Mouse (Mus musculus) heart, embryonic 11.5 days (tissue): ENCODE measurements around the gene Fam192a. TPM values are rescaled to one million over a fixed set of nuclear protein-coding genes. Genes with fewer than 3 reads are reported as not detected.

ENCODE experiments used
- ATAC-seq: fragments of 200-750 bp; cut with Nextera tagmentation; replicated peaks from 2 replicates; pipeline ENCODE4 v1.8.0; 2017; ENCODE audit warnings: moderate library complexity; ENCODE audit not compliant: insufficient number of reproducible peaks, low FRiP score, low TSS enrichment
- H3K27ac ChIP-seq: fragments of 300-500 bp; sonication (generic); 2 replicates; pipeline ENCODE4 v1.5.1; 2014; ENCODE audit warnings: mild to moderate bottlenecking, low read depth, low read length
- H3K27me3 ChIP-seq: fragments of 300-500 bp; sonication (generic); 2 replicates; pipeline ENCODE4 v1.6.1; 2014; ENCODE audit warnings: mild to moderate bottlenecking, low read length, mixed read lengths; ENCODE audit not compliant: control insufficient read depth, insufficient read depth
- H3K36me3 ChIP-seq: fragments of 300-500 bp; sonication (generic); 2 replicates; pipeline ENCODE4 v1.6.1; 2014; ENCODE audit warnings: mild to moderate bottlenecking, low read length, moderate library complexity, mixed read lengths; ENCODE audit not compliant: control insufficient read depth, insufficient read depth
- H3K4me1 ChIP-seq: fragments of 300-500 bp; sonication (generic); 2 replicates; pipeline ENCODE4 v1.6.1; 2014; ENCODE audit warnings: low read length; ENCODE audit not compliant: control insufficient read depth, insufficient read depth
- H3K4me2 ChIP-seq: fragments of 300-500 bp; sonication (generic); 2 replicates; pipeline ENCODE4 v1.6.1; 2014; ENCODE audit warnings: mild to moderate bottlenecking, moderate library complexity
- H3K4me3 ChIP-seq: fragments of 300-500 bp; sonication (generic); 2 replicates; pipeline ENCODE4 v1.5.1; 2014; ENCODE audit warnings: low read depth, low read length
- H3K9ac ChIP-seq: fragments of 300-500 bp; sonication (generic); 2 replicates; pipeline ENCODE4 v1.6.1; 2014; ENCODE audit warnings: mild to moderate bottlenecking, low read depth, low read length, moderate library complexity
- H3K9me3 ChIP-seq: fragments of 300-500 bp; sonication (generic); replicated peaks from 2 replicates; pipeline ENCODE4 v1.6.1; 2016; ENCODE audit warnings: low read length; ENCODE audit not compliant: control insufficient read depth
- WGBS: fragments of 180-500 bp; shearing (Covaris S2); extraction: QIAGEN DNeasy Blood & Tissue Kit; methylation state at CpG from one replicate; pipeline ENCODE4 v1.1.7; 2014; ENCODE audit not compliant: insufficient replicate concordance; 5-methylcytosine and 5-hydroxymethylcytosine counted together
- polyA plus RNA-seq: library from polyadenylated mRNA; unstranded; fragments of >200 nt; fragmentation: Nextera tagmentation; extraction: Ambion mirVana; gene quantifications from 2 replicates; pipeline ENCODE4 v1.2.1, GENCODE M21; 2014

Gene Fam192a
- polyA plus RNA-seq = 44.3 and 45.6 TPM in 2 replicates

GRCm38 (mm10) chr8:94601607-94602385, at the start of gene Fam192a, which contains the start of gene Rspry1:
Gene Fam192a, minus strand, starts transcription at chr8:94601997.
Gene Rspry1, plus strand, starts transcription at chr8:94601937.
- Histone ChIP-seq H3K27ac (peak within 1 kb of the TSS; percentile 86), H3K36me3 (no peaks in the 10 kb centered on the region), H3K27me3 (no peaks in the 10 kb centered on the region), H3K9me3 (no peaks in the 10 kb centered on the region), H3K4me1 (peaks cover 13% of the 10 kb centered on the region), H3K4me2 (peak within 1 kb of the TSS; percentile 93), H3K4me3 (peak within 1 kb of the TSS; percentile 99), H3K9ac (peak within 1 kb of the TSS; percentile 97)
- under 1% methylated on average over 55 of the region's 55 CpGs for WGBS
- peak; percentile 100 for ATAC-seq

GRCm38 (mm10) chr8:94649496-94649895, 47.7 kb upstream of the Fam192a start:
- H3K9ac ChIP-seq = no peak overlapping the region
- no peaks in the 10 kb centered on the region for H3K4me1 ChIP-seq
- H3K9me3 ChIP-seq = no peaks in the 10 kb centered on the region
- whole genome bisulfite sequencing = 64% methylated on average over 3 of the region's 3 CpGs
- no peak overlapping the region for H3K27ac ChIP-seq
- H3K27me3 ChIP-seq = no peaks in the 10 kb centered on the region
- H3K4me3 ChIP-seq = no peak overlapping the region
- ATAC-seq = no peak
- H3K4me2 ChIP-seq = no peak overlapping the region
- peaks cover 14% of the 10 kb centered on the region for H3K36me3 ChIP-seq

GRCm38 (mm10) chr8:94646165-94646564, 44.4 kb upstream of the Fam192a start:
- Histone ChIP-seq H3K4me2 (no peak overlapping the region), H3K27ac (no peak overlapping the region), H3K36me3 (peaks cover 17% of the 10 kb centered on the region), H3K9me3 (no peaks in the 10 kb centered on the region), H3K9ac (no peak overlapping the region), H3K27me3 (no peaks in the 10 kb centered on the region), H3K4me3 (no peak overlapping the region), H3K4me1 (no peaks in the 10 kb centered on the region)
- 88% methylated on average over 3 of the region's 3 CpGs for WGBS
- no peak for ATAC-seq

- Histone ChIP-seq H3K4me3 (no peak overlapping the region), H3K36me3 (peaks cover 24% of the 10 kb centered on the region)
These were observed 43.4 kb upstream of the Fam192a start for GRCm38 (mm10) chr8:94645202-94645601.

GRCm38 (mm10) chr8:94641938-94642337, 40.1 kb upstream of the Fam192a start:
- Histone ChIP-seq H3K9ac (no peak overlapping the region), H3K27ac (no peak overlapping the region), H3K36me3 (peaks cover 28% of the 10 kb centered on the region), H3K9me3 (no peaks in the 10 kb centered on the region), H3K27me3 (no peaks in the 10 kb centered on the region), H3K4me1 (no peaks in the 10 kb centered on the region), H3K4me3 (no peak overlapping the region), H3K4me2 (no peak overlapping the region)
- 93% methylated on average over 3 of the region's 3 CpGs for WGBS
- no peak for ATAC-seq

More at GRCm38 (mm10) chr8:94645202-94645601, 43.4 kb upstream of the Fam192a start:
- Histone ChIP-seq H3K4me1 (no peaks in the 10 kb centered on the region), H3K9me3 (no peaks in the 10 kb centered on the region), H3K27ac (no peak overlapping the region), H3K9ac (no peak overlapping the region), H3K4me2 (no peak overlapping the region), H3K27me3 (no peaks in the 10 kb centered on the region)
- ATAC-seq = no peak
- 57% methylated on average over 1 of the region's 1 CpGs for WGBS

- Histone ChIP-seq H3K27ac (no peak overlapping the region), H3K36me3 (peaks cover 22% of the 10 kb centered on the region), H3K9me3 (no peaks in the 10 kb centered on the region), H3K4me2 (no peak overlapping the region), H3K4me3 (no peak overlapping the region), H3K9ac (no peak overlapping the region), H3K27me3 (no peaks in the 10 kb centered on the region), H3K4me1 (no peaks in the 10 kb centered on the region)
- WGBS = 91% methylated on average over 2 of the region's 2 CpGs
- ATAC-seq = no peak
These were observed 39.4 kb upstream of the Fam192a start for GRCm38 (mm10) chr8:94641183-94641582.

- Histone ChIP-seq H3K27ac (no peak overlapping the region), H3K9me3 (no peaks in the 10 kb centered on the region), H3K4me3 (no peak overlapping the region), H3K27me3 (no peaks in the 10 kb centered on the region), H3K36me3 (peaks cover 13% of the 10 kb centered on the region), H3K4me1 (no peaks in the 10 kb centered on the region), H3K4me2 (no peak overlapping the region), H3K9ac (no peak overlapping the region)
- no peak for ATAC-seq
These were observed 32.4 kb upstream of the Fam192a start for GRCm38 (mm10) chr8:94634211-94634610.

GRCm38 (mm10) chr8:94633564-94634194, 31.9 kb upstream of the Fam192a start:
- Histone ChIP-seq H3K27me3 (no peaks in the 10 kb centered on the region), H3K27ac (no peak overlapping the region), H3K9ac (no peak overlapping the region), H3K36me3 (peaks cover 13% of the 10 kb centered on the region), H3K9me3 (no peaks in the 10 kb centered on the region), H3K4me3 (no peak overlapping the region), H3K4me1 (no peaks in the 10 kb centered on the region), H3K4me2 (no peak overlapping the region)
- no peak for ATAC-seq
- WGBS = 75% methylated on average over 2 of the region's 2 CpGs
